Mouse (Mus musculus): ENCODE results near the gene 9930021J03Rik.

9930021J03Rik gene

GRCm38 (mm10) chr19:29805917-29806785 lies at the start of gene 9930021J03Rik:
Gene 9930021J03Rik (minus strand): TSS chr19:29805989.
- peak; percentile 99 for DNase-seq (ENCODE audit: low spot score)

DNA sequence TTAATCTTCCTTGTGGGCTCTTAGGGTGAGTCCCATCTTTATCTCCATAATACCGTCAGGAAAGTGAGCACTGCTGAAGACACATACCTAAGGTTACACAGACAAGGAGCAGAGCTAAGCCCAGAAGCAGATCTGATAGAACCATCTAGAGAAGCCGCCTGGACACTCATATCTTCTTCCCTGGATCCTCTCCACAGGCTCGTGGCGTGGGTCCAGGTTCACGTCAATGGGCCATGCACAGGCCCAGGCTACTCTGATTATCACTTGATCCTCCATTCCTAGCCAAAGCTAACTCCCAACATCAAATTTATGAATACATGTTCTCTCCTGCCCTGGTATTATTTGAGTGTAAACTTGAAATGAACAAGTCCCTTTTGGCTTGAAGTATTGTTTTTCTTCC lies 47.9 kb upstream of the 9930021J03Rik start:
- DNase-seq (ENCODE audit: low spot score): peak; percentile 12

DNA sequence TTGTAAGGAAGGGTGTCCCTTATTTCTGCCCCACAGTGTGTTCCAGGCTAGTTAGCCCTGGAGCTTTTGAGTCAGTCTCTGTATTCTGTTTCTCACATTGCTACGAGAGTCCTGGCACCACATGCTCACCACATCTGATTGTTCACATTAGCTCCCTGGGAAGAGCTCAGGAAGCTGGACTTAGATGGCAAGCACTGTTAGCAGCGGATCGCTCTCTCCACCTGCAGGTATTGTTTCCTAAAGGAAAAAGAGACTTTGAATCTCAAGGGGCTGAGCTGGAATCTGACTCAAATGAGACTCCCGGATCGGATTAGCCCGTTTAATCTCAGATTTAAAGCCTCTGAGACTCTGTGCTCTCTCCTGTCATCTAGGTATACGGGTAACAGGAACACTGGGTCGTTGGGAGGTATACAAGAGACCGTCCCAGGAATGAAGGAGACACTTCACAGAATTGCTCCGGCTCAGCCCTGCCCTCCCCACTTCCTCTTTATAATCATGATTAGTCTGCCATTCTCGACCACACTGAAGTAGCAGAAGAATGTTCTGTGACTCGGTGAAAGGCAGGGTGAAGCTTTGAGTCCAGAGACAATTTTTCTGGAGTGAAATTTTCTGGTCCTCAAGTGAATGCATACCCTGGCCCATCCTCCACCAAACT lies 45.4 kb upstream of the 9930021J03Rik start:
- no peak for DNase-seq (ENCODE audit: low spot score)

- DNase-seq (ENCODE audit: low spot score): no peak
These were observed 44.2 kb upstream of the 9930021J03Rik start for GRCm38 (mm10) chr19:29849924-29850551.

GRCm38 (mm10) chr19:29844036-29844661 lies 38.4 kb upstream of the 9930021J03Rik start:
- peak; percentile 17 for DNase-seq (ENCODE audit: low spot score)

DNA sequence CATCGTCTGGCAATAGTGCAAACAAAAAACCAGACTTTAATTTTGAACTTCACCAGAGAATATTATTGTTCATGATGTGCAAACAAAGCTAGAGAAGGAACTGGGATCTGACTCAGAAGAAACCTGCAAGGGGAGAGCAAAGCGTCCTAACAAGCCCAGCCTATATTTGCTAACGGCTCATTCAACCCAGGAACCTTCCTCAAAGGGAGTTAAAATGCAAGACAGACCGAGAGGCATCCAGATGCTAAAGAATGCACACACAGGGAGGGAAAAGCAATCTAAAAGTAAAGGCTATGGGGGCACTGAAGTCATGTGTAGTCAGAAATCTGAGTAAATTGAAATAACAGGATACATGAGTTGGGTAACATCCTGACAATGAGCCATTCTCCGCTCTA lies 37.8 kb upstream of the 9930021J03Rik start:
- DNase-seq (ENCODE audit: low spot score): peak; percentile 16

DNA sequence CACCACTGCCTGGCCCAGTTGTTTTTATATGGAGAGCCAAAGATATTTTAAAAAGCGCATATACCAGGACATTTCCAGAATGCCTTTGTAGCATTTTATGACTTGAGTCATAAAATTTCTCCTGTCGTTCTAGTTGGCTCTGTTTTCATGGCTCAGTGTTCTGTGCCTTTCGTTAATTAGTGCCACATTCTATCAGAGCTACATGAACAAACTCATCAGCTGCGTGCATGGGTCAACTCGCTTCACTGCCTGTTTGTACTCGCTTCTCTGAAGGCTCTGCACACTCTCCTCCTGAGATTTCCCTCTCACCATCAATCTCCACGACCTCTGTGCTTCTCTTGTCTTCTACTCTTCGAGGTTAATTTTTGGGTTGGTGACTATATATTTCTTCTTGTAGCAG lies 37.2 kb upstream of the 9930021J03Rik start:
- peak; percentile 35 for DNase-seq (ENCODE audit: low spot score)

DNA sequence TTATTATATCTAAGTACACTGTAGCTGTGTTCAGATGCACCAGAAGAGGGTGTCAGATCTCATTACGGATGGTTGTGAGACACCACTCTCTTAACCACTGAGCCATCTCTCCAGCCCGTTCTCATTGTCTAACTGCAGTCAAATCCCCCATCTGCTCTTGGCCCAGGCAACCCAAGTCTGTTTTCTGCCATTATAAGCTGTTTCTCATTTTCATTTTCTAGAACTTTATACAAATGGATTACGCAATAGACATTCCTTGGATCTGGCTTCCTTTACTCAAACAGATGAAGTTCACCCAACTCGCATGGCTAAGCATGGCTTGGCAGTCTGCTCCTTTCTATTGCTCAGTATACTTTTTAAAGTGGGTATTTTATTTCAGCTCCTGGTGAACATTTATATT lies 34.9 kb upstream of the 9930021J03Rik start:
- no peak for DNase-seq (ENCODE audit: low spot score)

GRCm38 (mm10) chr19:29838636-29839135 lies 32.9 kb upstream of the 9930021J03Rik start:
- no peak for DNase-seq (ENCODE audit: low spot score)

GRCm38 (mm10) chr19:29838171-29838570 lies 32.4 kb upstream of the 9930021J03Rik start:
- no peak for DNase-seq (ENCODE audit: low spot score)

DNA sequence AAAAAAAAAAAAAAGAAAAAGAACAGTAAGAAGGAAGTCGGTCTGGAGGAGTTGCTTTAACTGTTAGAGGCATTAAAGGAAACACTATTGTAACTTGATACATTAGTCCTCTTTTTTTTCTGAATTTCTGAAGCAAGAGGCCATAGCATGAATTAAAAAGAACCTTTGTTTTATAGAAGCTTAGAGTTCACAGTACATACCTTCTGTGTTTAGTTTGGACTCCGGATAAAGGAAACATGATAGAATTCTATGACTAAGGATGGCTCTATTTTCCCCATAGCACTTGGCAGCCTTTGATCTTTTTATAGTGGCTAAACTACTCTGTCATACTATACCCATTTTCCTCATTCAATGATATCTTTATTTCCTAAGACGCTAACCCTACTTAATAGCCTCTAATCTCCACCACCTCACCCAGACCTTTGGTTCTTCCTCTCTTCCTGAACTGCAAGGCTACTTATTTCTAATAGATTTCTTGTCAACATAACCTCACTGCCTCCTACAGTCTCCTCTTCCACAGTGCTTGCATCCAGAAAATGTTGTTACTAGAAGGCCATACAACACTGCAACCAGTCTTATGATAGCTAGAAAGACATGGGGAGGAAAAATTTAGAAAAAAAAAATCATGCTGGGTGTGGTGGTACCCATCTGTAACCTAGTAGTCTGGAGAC lies 29.7 kb upstream of the 9930021J03Rik start:
- DNase-seq (ENCODE audit: low spot score): no peak

GRCm38 (mm10) chr19:29830911-29831310 lies 25.1 kb upstream of the 9930021J03Rik start:
- no peak for DNase-seq (ENCODE audit: low spot score)

- no peak for DNase-seq (ENCODE audit: low spot score)
These were observed 22.8 kb upstream of the 9930021J03Rik start for GRCm38 (mm10) chr19:29828558-29828957.

DNA sequence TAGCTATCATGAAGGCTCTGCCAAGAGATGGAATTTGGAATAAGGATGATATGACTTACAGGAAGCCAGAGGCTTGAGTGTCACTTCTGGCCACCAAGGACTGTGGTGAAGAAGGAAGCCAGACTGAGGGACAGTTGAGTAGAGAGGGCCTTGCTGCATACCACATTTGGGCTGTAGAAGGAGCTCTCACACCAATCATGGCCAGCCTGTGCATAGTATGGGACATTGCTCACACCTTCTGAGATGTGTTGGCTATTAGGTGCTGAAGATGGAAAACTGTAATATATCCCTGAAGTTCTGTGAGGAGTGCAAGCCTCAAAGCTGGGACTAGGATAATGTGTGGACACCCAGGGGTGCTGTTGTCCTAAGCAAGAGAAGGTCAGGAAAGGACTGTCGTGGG lies 20.9 kb upstream of the 9930021J03Rik start:
- DNase-seq (ENCODE audit: low spot score): peak; percentile 43

- no peak for DNase-seq (ENCODE audit: low spot score)
These were observed 19.2 kb upstream of the 9930021J03Rik start for GRCm38 (mm10) chr19:29825003-29825402.

- peak; percentile 69 for DNase-seq (ENCODE audit: low spot score)
These were observed 18.4 kb upstream of the 9930021J03Rik start for GRCm38 (mm10) chr19:29824034-29824700.

DNA sequence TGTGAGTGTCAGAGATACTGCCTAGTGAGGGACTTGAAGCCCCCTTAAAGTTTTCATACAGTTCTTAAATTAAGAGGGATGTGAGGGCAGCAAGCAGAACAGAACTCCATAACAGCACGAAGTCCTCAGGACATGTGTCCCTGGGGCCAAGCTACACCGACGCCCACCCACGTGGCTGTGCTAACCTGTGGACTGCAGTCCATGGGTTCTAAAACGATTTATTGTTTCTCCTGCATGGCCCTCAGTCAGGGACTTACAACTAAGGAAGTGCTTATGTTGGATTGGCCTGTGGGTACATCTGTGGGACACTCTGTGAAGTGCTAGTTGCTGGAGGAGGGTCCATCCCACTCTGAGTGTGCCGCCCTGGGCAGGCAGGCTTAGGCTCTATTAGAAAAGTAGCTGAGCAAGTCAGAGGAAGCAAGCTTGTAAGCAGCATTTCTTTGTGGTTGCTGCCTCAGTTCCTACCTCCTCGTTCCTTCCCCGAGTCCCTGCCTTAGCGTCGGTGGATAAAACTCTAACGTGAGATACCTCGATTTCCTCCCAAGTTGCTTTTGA lies 17.7 kb upstream of the 9930021J03Rik start:
- DNase-seq (ENCODE audit: low spot score): no peak

DNA sequence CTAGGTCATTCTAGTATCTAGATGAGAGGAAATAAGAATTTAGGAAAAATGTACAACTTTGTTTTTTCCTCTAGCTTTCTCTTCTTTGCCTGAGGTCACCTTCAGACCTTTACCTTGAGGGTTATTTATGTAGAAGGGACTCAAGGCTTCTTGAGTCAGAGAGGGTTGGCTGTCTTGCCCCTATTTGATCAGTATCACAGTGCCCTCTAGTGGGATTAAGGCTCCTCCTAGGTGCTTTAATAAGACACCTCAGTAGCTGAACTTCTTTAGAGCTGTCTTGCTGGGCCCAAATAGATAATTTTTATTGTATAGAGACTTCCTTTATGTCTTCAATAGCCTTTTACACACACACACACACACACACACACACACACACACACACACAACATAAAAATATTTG lies 15.2 kb upstream of the 9930021J03Rik start:
- peak; percentile 41 for DNase-seq (ENCODE audit: low spot score)

GRCm38 (mm10) chr19:29812581-29813460 lies 7.0 kb upstream of the 9930021J03Rik start, which contains the start of gene Ranbp6:
Gene Ranbp6 (minus strand): TSS chr19:29812974.
- peak; percentile 92 for DNase-seq (ENCODE audit: low spot score)

DNA sequence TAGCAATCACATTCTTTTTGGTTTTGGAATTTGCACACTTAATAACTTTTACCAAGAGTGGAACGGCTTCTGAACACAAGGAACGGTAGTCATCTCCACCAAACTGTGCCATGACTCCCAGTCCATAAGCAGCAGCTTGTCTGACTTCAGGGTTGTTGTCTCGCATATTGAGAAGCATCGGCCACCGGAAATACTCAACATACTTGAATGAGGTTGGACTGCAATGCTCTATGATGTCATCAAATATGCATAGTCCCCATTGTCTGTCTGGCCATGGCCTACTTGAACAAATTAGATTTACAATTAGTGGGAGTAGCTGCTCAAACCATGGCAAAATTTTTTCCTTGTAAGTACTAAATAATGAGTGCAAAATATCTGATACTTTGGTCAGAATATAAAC lies 4.2 kb upstream of the 9930021J03Rik start:
- no peak for DNase-seq (ENCODE audit: low spot score)
